Mouse (Mus musculus): Measurements from ENCODE around the gene Prn.

The Prn gene

GRCm38 (mm10) chr2:131949767-131950597 lies 40.2 kb downstream of the Prn start:
- peak; percentile 56 for DNase-seq

GRCm38 (mm10) chr2:131950598-131951095 lies 40.9 kb downstream of the Prn start, which contains the start of gene Prnd:
Gene Prnd (plus strand): TSS chr2:131950861.
- peak; percentile 14 for DNase-seq

GRCm38 (mm10) chr2:131952456-131952855 lies 42.7 kb downstream of the Prn start:
- DNase-seq, result no peak

GRCm38 (mm10) chr2:131952961-131953538 lies 43.3 kb downstream of the Prn start:
- DNase-seq, result no peak

GRCm38 (mm10) chr2:131953711-131954110 lies 44.0 kb downstream of the Prn start:
- DNase-seq, result no peak

GRCm38 (mm10) chr2:131954835-131955234 lies 45.1 kb downstream of the Prn start:
- no peak for DNase-seq

- peak; percentile 53 for DNase-seq
These were observed 45.5 kb downstream of the Prn start for GRCm38 (mm10) chr2:131955264-131955663.

GRCm38 (mm10) chr2:131956336-131957256 lies 46.8 kb downstream of the Prn start:
- no peak for DNase-seq

GRCm38 (mm10) chr2:131957731-131958222 lies 48.0 kb downstream of the Prn start:
- no peak for DNase-seq

- no peak for DNase-seq
These were observed 51.9 kb downstream of the Prn start for GRCm38 (mm10) chr2:131961671-131962070.

- DNase-seq, result no peak
These were observed 60.8 kb downstream of the Prn start for GRCm38 (mm10) chr2:131970597-131970996.

- no peak for DNase-seq
These were observed 61.3 kb downstream of the Prn start for GRCm38 (mm10) chr2:131971098-131971497.

GRCm38 (mm10) chr2:131976663-131977062 lies 66.9 kb downstream of the Prn start:
- no peak for DNase-seq

- no peak for DNase-seq
These were observed 71.1 kb downstream of the Prn start for GRCm38 (mm10) chr2:131980866-131981265.

GRCm38 (mm10) chr2:131982546-131983196 lies 72.9 kb downstream of the Prn start:
- DNase-seq, result peak; percentile 69

GRCm38 (mm10) chr2:131987950-131988349 lies 78.2 kb downstream of the Prn start:
- DNase-seq, result no peak

- DNase-seq, result no peak
These were observed 78.8 kb downstream of the Prn start for GRCm38 (mm10) chr2:131988550-131988949.

GRCm38 (mm10) chr2:131992487-131992886 lies 82.7 kb downstream of the Prn start:
- DNase-seq, result no peak

GRCm38 (mm10) chr2:131993151-131993550 lies 83.4 kb downstream of the Prn start:
- DNase-seq, result no peak

- DNase-seq, result no peak
These were observed 83.9 kb downstream of the Prn start for GRCm38 (mm10) chr2:131993563-131994088.

- no peak for DNase-seq
These were observed 85.2 kb downstream of the Prn start for GRCm38 (mm10) chr2:131994971-131995370.

GRCm38 (mm10) chr2:131995742-131996141 lies 86.0 kb downstream of the Prn start:
- no peak for DNase-seq
